Mouse (Mus musculus) telencephalon, adult 2 months (tissue): Measurements from ENCODE around the gene Spg7.
"Not testable (repeated sequence)": the region's sequence is repeated elsewhere in the genome, so short reads cannot be mapped to it uniquely, and the experiment has no call there.

Source experiments
- DNase-seq: peaks from one replicate; pipeline ENCODE4 v3.0.0-alpha.2; 2011; ENCODE audit warnings: low read depth, low spot score

Gene Spg7

GRCm38 (mm10) chr8:123097786-123098584 is 35.2 kb downstream of the Spg7 start:
- no peak for DNase-seq

- no peak for DNase-seq
These were observed 37.5 kb downstream of the Spg7 start for GRCm38 (mm10) chr8:123100288-123100687.

GRCm38 (mm10) chr8:123101244-123101643 is 38.5 kb downstream of the Spg7 start:
- DNase-seq = no peak

GRCm38 (mm10) chr8:123101735-123102685 is 39.3 kb downstream of the Spg7 start, which contains the start of gene Rpl13:
Gene Rpl13 (plus strand): TSS chr8:123102350.
- peak; percentile 92 for DNase-seq

GRCm38 (mm10) chr8:123102855-123103254 is 40.1 kb downstream of the Spg7 start:
- not testable (repeated sequence) for DNase-seq

- no peak for DNase-seq
These were observed 40.5 kb downstream of the Spg7 start for GRCm38 (mm10) chr8:123103285-123103684.

GRCm38 (mm10) chr8:123104046-123104767 is 41.5 kb downstream of the Spg7 start:
- no peak for DNase-seq

- DNase-seq = no peak
These were observed 43.0 kb downstream of the Spg7 start for GRCm38 (mm10) chr8:123105553-123106326.

- DNase-seq = no peak
These were observed 43.8 kb downstream of the Spg7 start for GRCm38 (mm10) chr8:123106531-123106930.

- DNase-seq = no peak
These were observed 45.3 kb downstream of the Spg7 start for GRCm38 (mm10) chr8:123108010-123108409.

GRCm38 (mm10) chr8:123108953-123109352 is 46.2 kb downstream of the Spg7 start:
- DNase-seq = no peak

- no peak for DNase-seq
These were observed 47.9 kb downstream of the Spg7 start for GRCm38 (mm10) chr8:123110649-123111048.

GRCm38 (mm10) chr8:123112892-123113291 is 50.1 kb downstream of the Spg7 start:
- no peak for DNase-seq

GRCm38 (mm10) chr8:123113908-123114469 is 51.2 kb downstream of the Spg7 start:
- no peak for DNase-seq

GRCm38 (mm10) chr8:123114644-123115043 is 51.9 kb downstream of the Spg7 start:
- DNase-seq = no peak

GRCm38 (mm10) chr8:123117127-123117731 is 54.5 kb downstream of the Spg7 start, which contains the start of gene Cpne7:
Gene Cpne7 (plus strand): TSS chr8:123117374.
- no peak for DNase-seq

GRCm38 (mm10) chr8:123117744-123118143 is 55.0 kb downstream of the Spg7 start:
- DNase-seq = no peak

GRCm38 (mm10) chr8:123122059-123122458 is 59.3 kb downstream of the Spg7 start:
- no peak for DNase-seq

GRCm38 (mm10) chr8:123122670-123123069 is 59.9 kb downstream of the Spg7 start:
- DNase-seq = no peak

- DNase-seq = no peak
These were observed 63.6 kb downstream of the Spg7 start for GRCm38 (mm10) chr8:123126193-123126816.
